Mouse (Mus musculus): ENCODE data around the gene Dnajb9.
"Not testable (repeated sequence)": the region's sequence is repeated elsewhere in the genome, so short reads cannot be mapped to it uniquely, and the experiment has no call there.

The Dnajb9 gene

DNA sequence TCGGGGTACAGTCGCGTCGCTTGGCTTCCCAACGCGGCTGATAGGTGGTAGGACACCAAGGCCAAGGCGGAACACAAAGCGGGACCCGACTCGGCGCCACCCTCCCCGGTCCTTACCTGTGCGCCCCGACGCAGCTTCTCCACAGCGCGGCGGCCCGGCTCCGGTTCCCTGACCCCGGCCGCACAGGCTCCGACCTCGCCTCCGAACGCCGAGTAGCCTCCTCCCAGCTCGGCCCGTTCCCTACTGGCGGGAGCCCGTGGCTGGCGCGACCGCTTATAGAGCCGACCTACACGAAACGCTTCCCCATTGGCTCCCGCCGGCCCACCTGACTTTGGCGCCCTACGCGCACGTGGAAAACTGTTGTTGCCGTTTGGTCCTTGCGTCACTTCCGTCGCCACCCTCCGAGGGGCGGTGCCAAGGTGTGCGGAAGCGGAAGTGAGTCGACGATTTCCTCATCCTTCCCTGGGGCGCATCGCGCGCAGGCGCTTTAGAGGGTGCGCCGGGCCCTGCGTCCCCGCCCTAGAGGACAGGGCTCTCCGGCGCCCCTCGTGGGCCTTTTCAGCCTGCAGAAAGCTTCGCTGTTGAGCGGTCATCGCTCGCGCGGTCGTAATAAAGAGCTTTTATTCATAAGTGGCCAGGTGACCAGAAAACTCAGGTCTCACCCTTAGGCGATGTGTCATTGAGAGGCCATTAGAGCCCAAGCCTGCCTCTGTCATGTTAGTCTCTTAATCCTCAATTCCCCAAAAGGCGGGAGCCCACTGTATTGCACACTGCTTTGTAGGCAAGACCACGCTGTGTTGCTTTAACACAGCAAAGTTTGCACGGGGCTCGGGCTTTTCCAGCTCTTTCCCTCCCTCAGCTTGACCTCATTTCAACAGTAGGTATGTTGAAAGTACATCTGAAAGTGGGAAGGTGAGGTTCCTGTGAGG lies at the start of gene Dnajb9:
Gene Dnajb9, minus strand, starts transcription at position 503 of the 929 bp plus-strand sequence.
- DNase-seq (ENCODE audit: extremely low read depth, low read depth, low spot score) = peak; percentile 73

DNA sequence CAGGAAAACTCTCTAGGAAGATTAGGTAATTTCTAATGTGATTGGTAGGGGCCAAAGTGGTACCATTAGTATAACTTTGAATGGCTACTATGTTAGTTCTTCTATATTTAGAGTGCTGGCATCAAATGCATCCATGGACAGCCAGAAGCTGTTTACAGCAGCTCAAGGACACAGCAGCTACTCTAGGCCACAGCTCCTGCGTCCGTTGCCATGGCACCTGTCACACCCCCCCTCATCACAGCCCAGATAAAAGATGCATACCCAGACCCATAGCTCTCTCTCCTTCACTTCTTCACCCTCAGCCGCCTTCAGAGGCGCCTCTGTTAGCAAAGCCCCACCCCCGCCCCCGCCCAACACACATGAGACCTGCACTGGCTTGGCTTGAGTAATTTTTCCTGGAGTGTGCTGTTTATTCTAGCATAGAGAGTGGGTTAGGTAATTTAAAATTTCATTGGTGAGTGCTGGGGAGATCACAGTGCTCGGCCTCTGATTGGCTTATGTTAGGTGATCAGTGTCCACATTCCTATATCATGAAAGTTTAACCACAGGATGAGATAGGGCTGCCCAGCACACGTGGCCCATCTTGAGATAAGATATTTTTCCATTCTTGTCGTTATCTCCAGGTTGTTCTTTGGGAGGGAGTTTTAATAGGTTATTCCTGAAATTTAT lies 38.3 kb upstream of the Dnajb9 start:
- DNase-seq (ENCODE audit: extremely low read depth, low read depth, low spot score) = no peak

DNA sequence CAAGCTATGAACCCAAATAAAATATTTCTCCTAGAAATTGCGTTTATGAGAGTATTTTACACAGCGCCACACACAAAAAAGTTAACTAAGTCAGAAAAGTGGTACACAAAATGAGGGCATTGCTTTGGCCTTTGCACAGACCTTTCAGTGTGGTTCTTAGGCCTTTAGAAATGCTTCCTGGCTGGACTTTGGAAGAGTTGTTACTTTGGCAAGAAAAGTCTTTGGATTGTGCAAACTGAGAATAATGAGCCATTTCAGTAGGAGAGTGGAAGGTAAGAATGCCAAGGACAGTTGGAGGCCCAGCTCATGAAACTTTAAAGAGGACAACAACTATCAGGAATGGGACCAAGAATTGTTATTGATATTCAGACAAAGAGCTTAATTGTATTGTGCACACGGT lies 35.6 kb upstream of the Dnajb9 start:
- no peak for DNase-seq (ENCODE audit: extremely low read depth, low read depth, low spot score)

DNA sequence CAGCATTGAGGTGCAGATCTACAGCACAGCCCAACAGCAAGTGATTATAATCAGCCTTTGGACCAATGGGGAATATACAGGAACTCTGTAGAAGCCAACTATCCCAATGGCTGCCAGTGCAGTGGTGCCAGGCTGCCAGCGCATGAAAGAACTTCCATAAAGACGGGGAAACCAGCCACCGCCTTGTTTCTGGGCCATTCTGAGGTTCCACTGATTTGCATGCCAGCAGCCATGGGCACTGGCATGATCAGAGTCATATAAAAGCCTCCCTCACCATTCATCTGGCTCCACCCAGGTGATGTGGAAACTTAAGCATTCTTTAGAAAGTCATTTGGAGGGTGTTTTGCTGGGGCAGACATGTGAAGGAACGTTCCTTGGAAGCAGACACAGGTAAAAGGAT lies 32.3 kb upstream of the Dnajb9 start:
- no peak for DNase-seq (ENCODE audit: extremely low read depth, low read depth, low spot score)

DNA sequence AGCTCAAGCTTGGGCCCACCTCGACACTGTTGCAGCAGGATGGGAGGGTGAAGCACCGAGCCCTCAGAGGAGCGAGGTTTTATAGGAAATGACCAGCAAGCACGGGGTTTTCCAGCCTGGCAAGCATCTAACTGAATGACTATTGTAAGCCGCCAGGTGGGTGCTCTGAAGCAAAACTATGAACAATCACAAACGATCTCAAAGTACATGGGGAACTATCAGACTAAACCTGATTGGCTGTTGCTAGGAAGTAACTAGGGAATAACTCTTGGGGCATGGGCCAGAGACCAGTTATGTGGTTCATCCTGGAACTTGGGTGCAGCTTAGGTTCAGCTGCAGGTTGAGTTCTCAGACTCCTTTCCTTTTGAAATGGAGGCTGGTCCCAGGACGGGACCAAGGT lies 31.0 kb upstream of the Dnajb9 start:
- DNase-seq (ENCODE audit: extremely low read depth, low read depth, low spot score) = no peak

DNA sequence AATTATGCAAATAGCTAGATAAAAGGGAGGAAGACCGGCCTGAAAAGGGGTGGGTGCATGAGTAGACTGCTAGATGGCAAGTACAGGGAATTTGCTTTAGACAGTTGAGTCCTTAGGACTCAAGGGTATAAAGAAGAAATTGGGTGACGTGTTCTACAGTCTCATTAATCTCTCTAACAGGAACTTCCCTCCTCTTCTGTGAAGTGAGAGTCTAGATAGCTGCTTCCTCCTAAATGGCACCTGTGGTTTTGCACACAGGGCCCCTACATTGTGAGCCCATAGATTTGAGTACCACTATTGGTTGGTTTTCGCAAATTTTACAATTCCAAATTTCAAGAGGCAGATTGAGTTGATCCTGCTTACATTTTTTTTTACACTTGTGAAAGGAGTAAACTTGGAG lies 14.5 kb upstream of the Dnajb9 start:
- DNase-seq (ENCODE audit: extremely low read depth, low read depth, low spot score) = no peak

DNA sequence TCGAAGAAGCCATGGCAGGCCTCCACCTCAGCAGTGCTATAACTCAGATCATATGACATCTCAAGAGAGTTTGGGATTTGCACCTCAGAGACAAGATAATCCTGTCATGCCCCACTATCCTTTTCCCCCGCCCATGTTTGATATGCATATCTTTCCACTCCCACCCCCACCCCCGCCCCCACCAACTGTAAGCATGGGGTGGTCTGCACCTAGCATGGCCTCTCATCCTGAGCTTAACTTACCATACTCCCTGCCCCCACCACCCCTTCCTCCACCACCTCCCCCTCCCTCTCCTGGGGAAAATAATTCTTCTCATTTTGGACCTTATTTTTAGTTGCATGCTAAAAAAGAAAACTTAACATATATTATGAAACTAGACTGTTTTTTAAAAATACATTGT lies 12.9 kb upstream of the Dnajb9 start:
- no peak for DNase-seq (ENCODE audit: extremely low read depth, low read depth, low spot score)

DNA sequence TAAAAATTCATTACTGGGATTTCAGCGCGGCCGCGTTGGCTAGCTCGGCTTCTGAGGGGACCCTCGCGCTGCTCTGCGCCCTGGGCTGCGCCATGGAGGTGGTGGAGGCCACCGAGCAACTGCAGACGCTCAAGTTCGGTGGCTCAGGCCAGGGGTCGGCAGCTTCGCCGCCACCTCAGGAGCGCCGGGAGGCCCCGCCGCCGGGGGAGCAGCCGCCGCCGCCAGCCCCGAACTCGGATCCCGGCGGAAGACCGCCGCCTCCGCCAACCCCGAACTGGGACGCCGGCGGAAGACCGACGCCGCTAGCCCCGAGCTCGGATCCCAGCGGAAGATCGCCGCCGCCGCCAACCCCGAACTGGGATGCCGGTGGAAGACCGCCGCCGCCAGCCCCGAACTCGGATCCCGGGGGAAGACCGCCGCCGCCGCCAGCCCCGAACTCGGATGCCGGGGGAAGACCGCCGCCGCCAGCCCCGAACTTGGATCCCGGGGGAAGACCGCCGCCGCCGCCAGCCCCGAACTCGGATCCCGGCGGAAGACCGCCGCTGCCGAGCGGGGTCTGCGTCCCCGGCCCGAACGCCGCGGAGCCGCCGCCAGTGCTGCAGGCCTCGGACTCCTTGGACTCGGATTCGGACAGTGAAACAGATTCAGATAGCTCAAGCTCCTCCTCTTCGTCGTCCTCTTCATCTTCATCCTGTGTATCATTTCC lies 11.7 kb upstream of the Dnajb9 start:
- no peak for DNase-seq (ENCODE audit: extremely low read depth, low read depth, low spot score)

DNA sequence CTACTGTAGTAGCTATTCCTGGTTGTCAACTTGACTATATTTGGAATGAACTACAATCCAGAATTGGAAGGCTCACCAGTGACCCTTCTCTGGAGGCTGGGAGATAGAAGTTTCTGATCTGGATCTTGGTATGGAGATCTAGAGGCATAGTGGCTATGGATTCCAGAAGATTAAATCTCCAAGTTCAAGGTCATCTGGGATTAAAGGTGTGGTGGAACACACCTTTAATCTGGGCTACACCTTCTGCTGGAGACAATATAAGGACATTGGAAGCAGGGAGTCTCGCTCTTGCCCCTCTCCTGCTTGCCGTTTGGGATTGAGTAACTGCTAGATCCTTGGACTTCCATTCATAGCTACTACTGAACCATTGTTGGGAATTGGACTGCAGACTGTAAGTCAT lies 10.9 kb upstream of the Dnajb9 start, which contains the start of gene Pnpla8:
Gene Pnpla8, plus strand, starts transcription at position 301 of the 400 bp plus-strand sequence.
- DNase-seq (ENCODE audit: extremely low read depth, low read depth, low spot score) = not testable (repeated sequence)

DNA sequence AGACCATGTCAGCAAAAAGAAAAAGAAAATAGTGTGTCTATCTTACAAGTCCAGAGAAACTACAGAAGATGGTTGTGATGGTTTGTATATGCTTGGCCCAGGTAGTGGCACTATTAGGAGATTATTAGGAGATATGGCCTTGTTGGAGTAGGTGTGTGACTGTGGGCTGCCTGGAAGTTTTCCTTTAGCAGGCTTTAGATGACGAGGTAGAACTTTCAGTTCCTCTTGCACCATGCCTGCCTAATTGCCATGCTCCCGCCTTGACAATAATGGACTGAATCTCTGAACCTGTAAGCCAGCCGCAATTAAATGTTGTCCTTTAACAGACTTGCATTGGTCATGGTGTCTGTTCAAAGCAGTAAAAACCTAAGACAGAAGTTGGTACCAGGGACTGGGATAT lies 1.4 kb upstream of the Dnajb9 start:
- no peak for DNase-seq (ENCODE audit: extremely low read depth, low read depth, low spot score)

DNA sequence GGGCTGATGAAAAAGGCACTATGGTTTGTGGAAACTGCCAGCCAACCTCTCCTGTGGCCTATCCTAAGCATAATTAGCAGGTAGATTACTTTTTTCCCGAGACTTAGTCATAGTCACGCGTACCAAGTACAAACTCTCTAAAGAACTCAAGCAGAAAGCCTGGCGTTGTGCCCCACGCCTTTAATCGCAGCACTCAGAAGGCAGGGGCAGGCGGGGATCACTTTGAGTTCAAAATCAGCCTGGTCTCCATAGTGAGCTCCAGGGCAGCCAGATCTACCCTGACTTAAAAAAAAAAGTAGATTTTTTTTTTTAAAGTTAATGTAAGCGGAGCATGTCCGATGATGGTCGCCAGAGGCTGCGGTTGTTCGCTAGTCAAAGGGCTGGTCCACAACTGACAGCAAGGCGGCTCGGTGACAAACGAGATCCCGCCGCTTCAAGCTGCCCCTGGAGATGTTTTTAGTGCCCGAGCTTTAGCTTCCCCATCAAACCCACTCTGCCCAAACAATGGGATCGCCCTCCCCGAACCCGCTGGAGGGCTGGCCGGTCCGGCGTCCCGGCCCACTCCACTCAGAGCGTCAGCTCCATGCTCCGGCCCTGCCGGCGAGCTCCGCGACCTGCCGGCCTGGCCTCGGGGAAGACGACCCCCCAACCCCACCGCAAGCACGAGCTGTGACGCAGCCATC lies 844 bp downstream of the Dnajb9 start:
- no peak for DNase-seq (ENCODE audit: extremely low read depth, low read depth, low spot score)

DNA sequence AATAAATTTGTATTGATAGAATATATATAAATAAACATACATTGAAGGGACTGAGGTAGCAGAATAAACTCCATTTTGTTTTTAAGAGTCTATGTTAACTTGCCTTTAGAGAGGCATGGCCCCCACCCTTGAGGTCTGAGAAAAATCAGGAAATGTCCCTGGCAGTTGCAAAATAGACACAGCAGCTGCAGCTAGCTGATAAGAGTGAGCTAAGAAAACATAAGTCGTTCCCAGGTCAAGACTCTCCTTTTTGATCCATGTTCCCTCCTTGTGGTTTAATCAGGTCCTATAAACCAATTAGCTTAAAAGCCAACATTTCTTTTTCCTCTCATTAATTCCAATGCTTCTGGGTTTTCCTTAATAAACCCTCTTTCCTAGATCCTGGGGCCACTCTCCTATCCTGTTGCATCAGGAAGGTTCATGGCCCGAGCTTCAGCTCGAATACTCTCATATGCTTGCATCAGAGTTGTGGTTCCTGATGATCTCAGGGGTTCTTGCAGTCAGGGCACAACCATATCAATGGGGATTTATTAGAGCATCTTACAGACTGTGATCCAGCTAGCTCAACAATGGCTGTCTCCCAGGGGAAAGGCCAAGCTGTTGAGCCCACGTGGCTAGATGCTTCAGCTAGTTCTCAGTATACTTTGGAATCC lies 12.1 kb downstream of the Dnajb9 start:
- DNase-seq (ENCODE audit: extremely low read depth, low read depth, low spot score) = no peak

DNA sequence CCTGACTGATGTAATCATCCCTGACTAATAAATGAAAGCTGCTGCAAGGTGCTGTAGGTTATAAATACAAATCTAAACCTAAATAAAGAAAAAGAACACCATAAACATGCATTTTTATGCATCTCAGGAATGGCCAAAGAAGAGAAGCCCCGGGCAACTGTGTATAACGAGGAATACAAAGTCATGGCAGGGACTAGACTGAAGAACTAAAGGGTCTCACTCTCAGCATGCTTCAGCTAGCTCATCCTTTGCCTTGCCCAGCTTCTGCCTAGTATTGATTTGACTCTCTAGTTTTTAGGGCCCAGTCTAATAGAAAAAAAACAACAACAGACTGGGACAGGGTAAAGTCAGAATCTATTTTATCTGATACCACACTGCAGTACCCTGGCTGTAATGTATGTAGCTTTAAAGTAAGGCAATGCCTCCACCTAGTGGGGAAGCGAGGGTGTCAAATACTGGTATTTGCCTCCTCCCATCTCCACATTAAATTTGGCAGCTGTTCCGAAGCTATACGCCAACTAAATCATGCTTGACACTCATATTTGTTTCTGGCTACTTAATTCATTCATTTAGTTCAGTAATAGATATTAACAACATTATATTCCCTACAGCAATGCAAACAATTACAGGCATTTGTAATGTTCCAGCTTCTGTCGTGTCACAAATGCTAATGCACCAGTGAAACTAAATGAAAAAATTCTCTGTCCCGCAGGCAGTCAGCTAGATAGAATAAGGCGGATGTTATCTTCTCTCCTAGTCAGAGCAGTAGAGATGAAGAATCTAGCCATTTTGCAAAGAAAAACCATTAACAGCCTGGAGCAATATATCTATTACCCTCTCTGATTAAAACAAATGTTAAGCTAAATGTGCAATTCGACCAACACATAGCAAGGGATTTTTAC lies 28.8 kb downstream of the Dnajb9 start:
- DNase-seq (ENCODE audit: extremely low read depth, low read depth, low spot score) = no peak

DNA sequence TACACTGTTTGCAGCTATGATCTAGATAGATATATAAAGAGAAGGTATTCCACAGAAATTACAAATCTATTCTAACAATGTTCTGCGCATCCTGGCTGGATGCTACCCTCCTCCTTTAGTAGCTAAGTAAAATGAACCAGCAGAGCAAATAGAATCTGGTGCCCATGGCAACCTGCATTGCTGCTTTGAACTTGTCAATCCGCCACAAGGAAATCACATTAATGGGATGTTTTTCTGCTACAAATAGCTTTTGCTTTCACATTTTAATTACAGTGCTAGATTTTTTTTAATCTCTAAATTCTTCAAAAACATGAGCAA lies 33.1 kb downstream of the Dnajb9 start:
- no peak for DNase-seq (ENCODE audit: extremely low read depth, low read depth, low spot score)

DNA sequence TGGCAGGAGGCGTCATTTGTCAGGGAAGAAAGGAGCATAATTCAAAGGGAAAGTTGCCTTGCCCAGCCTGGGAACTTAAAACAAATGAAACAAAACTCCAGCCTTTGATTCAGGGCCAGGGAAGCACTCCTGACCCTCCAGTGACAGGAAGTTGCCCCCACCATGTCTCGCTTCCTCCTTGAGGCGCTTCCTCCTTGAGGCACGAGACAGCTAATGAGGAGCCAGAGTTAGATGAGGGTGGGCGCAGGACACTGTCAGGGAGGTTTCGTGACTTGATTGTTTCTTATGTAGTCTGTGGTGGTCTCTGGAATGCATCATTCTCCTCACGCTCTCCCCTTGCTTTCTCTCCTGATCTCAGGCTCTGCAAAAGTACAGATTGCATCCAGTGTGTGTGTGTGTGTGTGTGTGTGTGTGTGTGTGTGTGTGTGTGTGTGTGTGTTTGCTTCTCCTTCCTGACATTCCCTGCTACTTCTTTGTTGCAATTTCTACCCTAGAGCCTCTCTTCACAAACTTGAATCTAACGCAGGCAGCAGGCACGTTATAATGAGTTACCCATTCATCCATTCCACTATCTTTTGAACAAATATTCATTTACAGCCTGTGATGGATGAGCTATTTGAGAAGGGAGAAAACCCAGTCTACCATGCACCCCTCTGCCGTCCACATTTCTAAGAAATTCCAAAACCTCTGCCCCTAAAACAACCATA lies 33.6 kb downstream of the Dnajb9 start:
- no peak for DNase-seq (ENCODE audit: extremely low read depth, low read depth, low spot score)

DNA sequence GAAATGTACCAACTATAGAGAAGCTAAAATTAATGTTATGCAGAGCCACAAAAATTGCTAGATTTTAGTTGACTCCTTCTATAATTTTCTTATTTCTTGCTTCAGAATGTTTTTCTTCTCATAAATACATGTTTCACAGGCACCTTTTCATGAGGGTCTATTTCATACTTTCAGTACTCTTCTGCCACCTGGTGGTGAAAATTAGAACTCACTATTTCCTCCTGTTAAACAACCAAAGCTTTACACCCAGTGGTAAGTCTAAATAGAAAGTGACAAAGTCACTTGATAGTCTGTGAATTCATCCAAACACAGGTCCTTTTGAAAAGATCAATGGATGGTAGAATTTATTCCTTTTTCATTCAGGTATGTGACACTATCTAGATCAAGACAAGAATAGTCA lies 43.2 kb downstream of the Dnajb9 start:
- no peak for DNase-seq (ENCODE audit: extremely low read depth, low read depth, low spot score)

DNA sequence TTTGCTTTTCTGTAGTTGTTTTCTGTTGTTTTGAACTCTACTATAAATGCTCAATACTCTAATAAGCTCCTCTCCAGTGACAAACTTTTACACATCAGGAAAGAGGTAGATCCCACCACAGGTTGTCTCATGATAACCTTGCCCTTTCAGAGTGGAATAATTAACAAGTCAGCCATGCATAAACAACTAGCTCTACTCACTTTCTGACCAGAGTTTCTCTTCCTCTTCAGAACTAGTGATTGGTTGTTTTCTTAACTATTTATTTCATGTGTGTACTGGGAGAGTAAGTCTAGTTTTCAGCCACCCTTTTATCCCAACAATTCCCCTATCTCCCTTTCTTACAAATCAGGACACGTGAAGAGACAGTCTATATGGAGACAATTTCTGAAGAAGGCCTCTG lies 50.8 kb downstream of the Dnajb9 start:
- no peak for DNase-seq (ENCODE audit: extremely low read depth, low read depth, low spot score)
